ENCODE assay signal across 9 mouse cellular contexts in genomic region chr10:94129680-94130119, GRCm38 (mm10). TPM values are rescaled to one million over a fixed set of nuclear protein-coding genes. Genes with fewer than 3 reads are reported as not detected.
A peak's percentile ranks its signal among the peaks of the same experiment; 100 is the strongest.
DNase-seq lines count a peak whose midpoint lies in the region; ATAC-seq lines count a peak whose summit lies in the region.
"Had no signal": no experiment of that assay in that cellular context is flagged by ENCODE, and none has a peak within 500 bp of the region (broad histone marks: within the 10 kb centered on the region; RNA-seq: fewer than 3 reads in every experiment).

No protein-coding gene starts in this region.

- 0 out of 2 replicates have a peak overlapping the region, but pooled peaks have one; percentile 46 for H3K27ac ChIP-seq in embryonic facial prominence, embryonic 12.5 days
- no peak overlapping the region for H3K27ac ChIP-seq in embryonic facial prominence, embryonic 10.5 days (replicated peaks)
- H3K27ac ChIP-seq in stomach, embryonic 15.5 days = peak overlapping the region; percentile 73
- H3K27ac ChIP-seq: limb, embryonic 13.5 days had no signal

- no peak overlapping the region for H3K4me3 ChIP-seq in embryonic facial prominence, embryonic 12.5 days
- no peak overlapping the region for H3K4me3 ChIP-seq in embryonic facial prominence, embryonic 10.5 days
- no peak overlapping the region for H3K4me3 ChIP-seq in stomach, embryonic 15.5 days (replicated peaks)
- H3K4me3 ChIP-seq: limb, embryonic 13.5 days had no signal

- no peak for ATAC-seq in embryonic facial prominence, embryonic 12.5 days (ENCODE audit: insufficient number of reproducible peaks, insufficient read depth, low FRiP score, low TSS enrichment)
- peak; percentile 57; the same call in 1 of the 2 replicates for ATAC-seq in stomach, embryonic 15.5 days (ENCODE audit: insufficient read depth, low FRiP score, low read depth)

- H3K4me2 ChIP-seq in embryonic facial prominence, embryonic 12.5 days (replicated peaks) = no peak overlapping the region
- no peak overlapping the region for H3K4me2 ChIP-seq in stomach, embryonic 15.5 days
- H3K4me2 ChIP-seq: limb, embryonic 13.5 days had no signal

- no peaks in the 10 kb centered on the region for H3K27me3 ChIP-seq in embryonic facial prominence, embryonic 12.5 days
- no peaks in the 10 kb centered on the region for H3K27me3 ChIP-seq in embryonic facial prominence, embryonic 10.5 days (replicated peaks; ENCODE audit: low read depth, poor library complexity, severe bottlenecking)
- no peaks in the 10 kb centered on the region for H3K27me3 ChIP-seq in stomach, embryonic 15.5 days (replicated peaks)
- H3K27me3 ChIP-seq: limb, embryonic 13.5 days had no signal

- no peaks in the 10 kb centered on the region for H3K4me1 ChIP-seq in embryonic facial prominence, embryonic 12.5 days
- peaks cover 10% of the 10 kb centered on the region; the same call in 1 of the 2 replicates for H3K4me1 ChIP-seq in embryonic facial prominence, embryonic 10.5 days
- H3K4me1 ChIP-seq in stomach, embryonic 15.5 days = peaks cover 17% of the 10 kb centered on the region
- H3K4me1 ChIP-seq: limb, embryonic 13.5 days had no signal

- no peaks in the 10 kb centered on the region for H3K36me3 ChIP-seq in embryonic facial prominence, embryonic 12.5 days
- peaks cover 34% of the 10 kb centered on the region for H3K36me3 ChIP-seq in embryonic facial prominence, embryonic 10.5 days (replicated peaks)
- H3K36me3 ChIP-seq in stomach, embryonic 15.5 days = no peaks in the 10 kb centered on the region

- WGBS in embryonic facial prominence, embryonic 12.5 days = 76% methylated on average over 9 of the region's 9 CpGs
- WGBS in embryonic facial prominence, embryonic 10.5 days = 83% methylated on average over 9 of the region's 9 CpGs
- WGBS in stomach, embryonic 15.5 days = 24% methylated on average over 9 of the region's 9 CpGs

- H3K9ac ChIP-seq in embryonic facial prominence, embryonic 12.5 days = no peak overlapping the region
- H3K9ac ChIP-seq in stomach, embryonic 15.5 days = no peak overlapping the region
- H3K9ac ChIP-seq: limb, embryonic 13.5 days had no signal

- no peak for DNase-seq in embryonic facial prominence, embryonic 10.5 days (ENCODE audit: low spot score)
- peak; percentile 85 for DNase-seq in cerebellum, adult 11 months
- peak; percentile 20 to 41 for DNase-seq in frontal cortex, postnatal 25 days (ENCODE audit: low spot score in 2 of 2)
- peak; percentile 88 to 90 for DNase-seq in layer of hippocampus, adult 8-10 months (ENCODE audit: low spot score in 2 of 2)
- peak; percentile 65 to 67 for DNase-seq in lung, postnatal 4 days
- DNase-seq in urinary bladder, postnatal 36 days (ENCODE audit: low spot score in 2 of 2) = no peak

- no peaks in the 10 kb centered on the region for H3K9me3 ChIP-seq in embryonic facial prominence, embryonic 12.5 days
- no peaks in the 10 kb centered on the region for H3K9me3 ChIP-seq in embryonic facial prominence, embryonic 10.5 days
- no peaks in the 10 kb centered on the region for H3K9me3 ChIP-seq in stomach, embryonic 15.5 days
- H3K9me3 ChIP-seq: limb, embryonic 13.5 days had no signal

RNA-seq across cellular contexts. Expression of gene Nr2c1, which starts 18.1 kb away (rescaled TPM):
- polyA plus RNA-seq in embryonic facial prominence, embryonic 12.5 days (2016; fragmentation: Nextera tagmentation; extraction: Ambion mirVana) = 10.3 and 10.9 TPM in 2 replicates
- polyA plus RNA-seq in embryonic facial prominence, embryonic 10.5 days (2016; fragmentation: Nextera tagmentation; extraction: Ambion mirVana) = 12.1 and 12.8 TPM in 2 replicates
- 10 to 100 TPM in 1 of 4 experiments, 1 to 10 TPM in 3; 8.1 to 11.5 (median 8.6) TPM for total RNA-seq in layer of hippocampus, adult 8-10 months (2022)
- 8.7 and 10.3 TPM in 2 replicates for polyA plus RNA-seq in stomach, embryonic 15.5 days (2015; fragmentation: Nextera tagmentation; extraction: Ambion mirVana)

Comparison
In these comparisons a context has a peak if more than half of its experiments do, and no peak if none do; other contexts are left out.
1. DNase-seq: peak in cerebellum, adult 11 months (single experiment), frontal cortex, postnatal 25 days (2 of 2), layer of hippocampus, adult 8-10 months (2 of 2) and lung, postnatal 4 days (2 of 2); none in embryonic facial prominence, embryonic 10.5 days (single experiment) and urinary bladder, postnatal 36 days (0 of 2).